Mouse (Mus musculus) ES-E14 (cell line): ENCODE results near the gene Sycn. TPM values are rescaled to one million over a fixed set of nuclear protein-coding genes. Genes with fewer than 3 reads are reported as not detected.

ENCODE experiments used
- DNase-seq: peaks from one replicate; pipeline ENCODE4 v3.0.0-alpha.2; 2013; ENCODE audit warnings: low read depth, low spot score
- H3K27ac ChIP-seq: 2 replicates; pipeline ENCODE4 v1.5.1; 2012; ENCODE audit warnings: low read depth, mild to moderate bottlenecking, low read length, moderate library complexity, mixed read lengths; ENCODE audit not compliant: poor library complexity, insufficient read depth, severe bottlenecking
- H3K36me3 ChIP-seq: 2 replicates; pipeline ENCODE4 v1.6.1; 2012; ENCODE audit warnings: mild to moderate bottlenecking, low read length, moderate library complexity, mixed read lengths; ENCODE audit not compliant: control insufficient read depth, poor library complexity, insufficient read depth, severe bottlenecking
- H3K4me1 ChIP-seq, 2 experiments: fragments of 150-350 bp in 1 of 2; sonication (generic) in 1 of 2; 2 replicates each; pipeline ENCODE4 v1.6.1; 2012; ENCODE audit warnings: low read length in 2 of 2, mild to moderate bottlenecking in 1 of 2, mixed read lengths in 1 of 2; ENCODE audit not compliant: control insufficient read depth in 2 of 2, insufficient read depth in 2 of 2, poor library complexity in 1 of 2
- H3K4me3 ChIP-seq, 2 experiments: fragments of 150-350 bp in 1 of 2; sonication (generic) in 1 of 2; 2 replicates each; pipeline ENCODE4 v1.5.1; 2012; ENCODE audit warnings: low read length in 2 of 2, low read depth in 1 of 2, mild to moderate bottlenecking in 1 of 2, mixed read lengths in 1 of 2; ENCODE audit not compliant: insufficient read depth in 1 of 2, poor library complexity in 1 of 2, severe bottlenecking in 1 of 2
- H3K9ac ChIP-seq: 2 replicates; pipeline ENCODE4 v1.6.1; 2012; ENCODE audit warnings: low read depth, mild to moderate bottlenecking, low read length, mixed read lengths; ENCODE audit not compliant: poor library complexity, insufficient read depth, severe bottlenecking
- H3K9me3 ChIP-seq: fragments of 150-350 bp; sonication (generic); 2 replicates; pipeline ENCODE4 v1.6.1; 2012; ENCODE audit warnings: low read depth, mild to moderate bottlenecking, low read length; ENCODE audit not compliant: control insufficient read depth, insufficient read depth
- CHD2 ChIP-seq: IDR thresholded peaks from 2 replicates; pipeline ENCODE4 v1.6.1; 2014; ENCODE audit warnings: mild to moderate bottlenecking, low read depth, low read length, inconsistent platforms
- HCFC1 ChIP-seq: IDR thresholded peaks from 2 replicates; pipeline ENCODE4 v1.6.1; 2012; ENCODE audit warnings: low read length, inconsistent platforms, borderline replicate concordance; ENCODE audit not compliant: insufficient read depth
- MAFK ChIP-seq: IDR thresholded peaks from 2 replicates; pipeline ENCODE4 v1.6.1; 2014; ENCODE audit warnings: mild to moderate bottlenecking, low read depth, low read length, inconsistent platforms; ENCODE audit not compliant: insufficient read depth
- ZC3H11A ChIP-seq: IDR thresholded peaks from 2 replicates; pipeline ENCODE4 v1.6.1; 2012; ENCODE audit warnings: low read depth, mild to moderate bottlenecking, inconsistent platforms, low read length, borderline replicate concordance
- ZNF384 ChIP-seq: IDR thresholded peaks from 2 replicates; pipeline ENCODE4 v1.6.1; 2012; ENCODE audit warnings: low read depth, low read length, inconsistent platforms
- in situ Hi-C, 2 experiments: fragments of 600-800 bp; cut with MboI; formaldehyde crosslinking; loops; one replicate each; pipeline ENCODE4 v1.15.1; 2025; ENCODE audit warnings: low sequenced_read_pairs in 2 of 2, inconsistent platforms in 1 of 2; ENCODE audit not compliant: unreplicated experiment in 2 of 2
- total RNA-seq: library from RNA; depleted of rRNA; stranded (reverse); fragments of 300-350 nt; gene quantifications from 2 replicates; pipeline ENCODE4 v1.2.3, GENCODE M21; 2012

Gene Sycn
- total RNA-seq, 1 experiment = not detected

DNA sequence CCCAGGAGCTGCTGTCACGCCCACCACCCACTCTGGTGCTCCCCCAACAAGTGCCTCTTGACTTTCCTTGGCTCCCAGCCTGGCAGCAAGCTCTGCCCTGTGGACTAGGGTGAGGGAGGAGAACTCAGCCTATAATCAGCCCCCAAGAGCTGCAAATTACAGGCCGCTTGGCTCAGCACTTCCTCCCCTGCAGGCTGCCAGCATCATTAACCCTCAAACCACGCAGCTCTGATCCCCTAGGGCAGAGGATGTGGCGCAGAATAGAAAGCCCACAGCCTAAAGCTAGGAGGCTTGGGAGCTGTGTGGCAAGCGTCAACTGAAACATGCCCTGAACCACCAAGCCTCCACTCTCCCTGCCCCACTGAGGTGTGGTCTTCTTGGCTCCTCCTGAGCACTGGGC lies 24.7 kb downstream of the Sycn start:
- in situ Hi-C loops = no loop called here
- TF ChIP-seq HCFC1 (no peak), ZC3H11A (no peak), CHD2 (no peak), ZNF384 (no peak), MAFK (no peak)
- Histone ChIP-seq H3K9me3 (no peaks in the 10 kb centered on the region), H3K4me3 (no peak overlapping the region), H3K4me1 (peaks cover 0 to 9% of the 10 kb centered on the region in 2 experiments; a peak in 2 of 4 replicates), H3K9ac (no peak overlapping the region), H3K27ac (no peak overlapping the region), H3K36me3 (peaks cover 63% of the 10 kb centered on the region)
- no peak for DNase-seq

DNA sequence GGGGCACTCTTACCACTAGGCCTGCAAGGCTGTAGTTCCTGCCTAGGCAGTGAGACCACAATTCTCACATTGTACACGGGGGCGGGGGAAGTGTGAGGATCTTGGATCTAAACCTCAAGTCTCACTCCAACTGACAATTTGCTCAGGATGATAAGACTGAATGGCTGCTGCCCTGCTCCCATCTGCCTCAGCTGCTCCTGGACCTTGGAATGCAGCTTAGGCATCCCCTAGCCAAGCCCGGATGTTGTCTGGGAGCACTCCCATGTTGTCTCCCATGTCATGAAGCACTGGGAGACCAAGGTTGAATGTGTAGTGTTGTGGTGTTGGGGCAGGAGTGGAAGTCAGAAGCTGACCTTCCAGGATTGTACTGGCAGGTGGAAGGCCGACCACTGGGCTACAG lies 26.9 kb downstream of the Sycn start:
- Histone ChIP-seq H3K27ac (no peak overlapping the region), H3K36me3 (peaks cover 46% of the 10 kb centered on the region), H3K9me3 (no peaks in the 10 kb centered on the region), H3K4me3 (no peak overlapping the region), H3K4me1 (peaks cover 8 to 19% of the 10 kb centered on the region in 2 experiments; a peak in 3 of 4 replicates), H3K9ac (no peak overlapping the region)
- TF ChIP-seq CHD2 (no peak), ZNF384 (no peak), ZC3H11A (no peak), MAFK (no peak), HCFC1 (no peak)
- DNase-seq = no peak
- in situ Hi-C loops = no loop called here

DNA sequence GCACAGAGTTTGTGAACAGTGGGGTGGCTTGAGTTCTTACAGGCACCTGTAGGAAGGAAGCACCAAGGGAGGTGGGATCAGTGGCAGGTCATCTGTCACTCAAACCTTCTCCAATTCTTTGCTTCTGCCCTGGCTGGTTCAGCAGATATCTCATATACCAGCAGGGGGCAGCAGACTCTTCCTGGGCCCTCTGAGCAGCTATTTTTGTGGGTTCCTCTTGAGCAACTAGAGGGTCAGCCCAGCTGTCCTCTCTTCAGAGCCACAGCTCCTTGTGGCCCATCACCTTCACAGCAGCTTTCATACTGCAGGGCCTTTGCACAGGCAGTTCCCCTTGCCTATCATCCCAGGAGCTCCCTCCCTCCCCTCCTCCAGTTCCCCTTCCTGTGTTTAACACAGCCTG lies 27.6 kb downstream of the Sycn start:
- Histone ChIP-seq H3K4me3 (no peak overlapping the region), H3K27ac (no peak overlapping the region), H3K4me1 (peaks cover 14 to 24% of the 10 kb centered on the region in 2 experiments; a peak in 3 of 4 replicates), H3K9ac (no peak overlapping the region), H3K36me3 (peaks cover 40% of the 10 kb centered on the region), H3K9me3 (no peaks in the 10 kb centered on the region)
- DNase-seq = peak; percentile 49
- in situ Hi-C loops = no loop called here
- TF ChIP-seq ZNF384 (no peak), HCFC1 (no peak), ZC3H11A (peak; percentile 52; the same call in 1 of the 2 replicates), CHD2 (no peak), MAFK (no peak)

DNA sequence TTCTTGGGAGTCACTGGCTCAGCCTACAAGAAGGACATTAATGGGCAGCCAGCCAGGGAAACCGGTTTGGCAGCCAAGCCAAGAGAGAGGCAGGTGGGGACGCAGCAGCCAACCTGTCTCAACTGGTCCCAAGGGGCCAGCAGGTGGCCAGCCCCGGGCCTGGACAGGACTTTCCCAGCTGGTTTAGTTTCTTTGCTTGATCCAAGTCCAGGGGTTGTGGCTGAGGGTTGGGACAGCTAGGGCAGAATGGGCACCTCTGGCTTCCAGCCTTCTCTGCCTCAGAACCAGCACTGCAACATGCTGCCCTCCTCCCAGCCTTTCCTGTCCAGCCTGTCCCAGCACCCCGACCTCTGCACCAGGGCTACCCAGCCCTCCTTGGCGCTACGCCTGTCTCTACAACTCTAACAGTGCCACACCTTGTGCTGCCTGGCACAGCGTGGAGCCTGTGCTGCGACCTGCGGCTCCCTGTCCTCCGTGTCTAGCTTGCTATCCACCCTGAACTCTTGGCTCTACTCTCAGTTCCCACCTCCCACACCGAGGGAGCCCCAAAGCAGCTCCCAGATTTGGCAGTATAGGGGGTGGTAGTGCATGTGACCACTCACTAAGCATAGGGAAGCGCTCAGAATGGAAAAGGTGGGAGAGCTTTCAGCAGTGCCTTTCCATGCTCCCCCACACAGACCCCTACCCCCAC lies 29.8 kb downstream of the Sycn start:
- Histone ChIP-seq H3K4me1 (peaks cover 14 to 35% of the 10 kb centered on the region in 2 experiments; a peak in 3 of 4 replicates), H3K9ac (no peak overlapping the region), H3K36me3 (peaks cover 29% of the 10 kb centered on the region), H3K9me3 (no peaks in the 10 kb centered on the region), H3K27ac (no peak overlapping the region), H3K4me3 (no peak overlapping the region)
- DNase-seq = no peak
- TF ChIP-seq ZNF384 (no peak), MAFK (no peak), CHD2 (no peak), ZC3H11A (no peak), HCFC1 (no peak)
- in situ Hi-C loops = no loop called here
